Mouse (Mus musculus) MEL-GATA-1-ER (cell line): ENCODE measurements around the gene Gm15128.
"Not testable (repeated sequence)": the region's sequence is repeated elsewhere in the genome, so short reads cannot be mapped to it uniquely, and the experiment has no call there.

Source experiments
- DNase-seq: peaks from one replicate; pipeline ENCODE4 v3.0.0-alpha.2; 2012; ENCODE audit warnings: low read depth; ENCODE audit errors: extremely low read depth

The Gm15128 gene

GRCm38 (mm10) chrX:147765691-147766090 lies at the start of gene Gm15128:
Gene Gm15128, plus strand, starts transcription at chrX:147765991.
- DNase-seq, result not testable (repeated sequence)
